Mouse (Mus musculus): ENCODE data around the gene Gramd1a. TPM values are rescaled to one million over a fixed set of nuclear protein-coding genes. Genes with fewer than 3 reads are reported as not detected.

Gene Gramd1a
- total RNA-seq, 2 experiments from 2014 or later: 131 to 138 TPM

DNA sequence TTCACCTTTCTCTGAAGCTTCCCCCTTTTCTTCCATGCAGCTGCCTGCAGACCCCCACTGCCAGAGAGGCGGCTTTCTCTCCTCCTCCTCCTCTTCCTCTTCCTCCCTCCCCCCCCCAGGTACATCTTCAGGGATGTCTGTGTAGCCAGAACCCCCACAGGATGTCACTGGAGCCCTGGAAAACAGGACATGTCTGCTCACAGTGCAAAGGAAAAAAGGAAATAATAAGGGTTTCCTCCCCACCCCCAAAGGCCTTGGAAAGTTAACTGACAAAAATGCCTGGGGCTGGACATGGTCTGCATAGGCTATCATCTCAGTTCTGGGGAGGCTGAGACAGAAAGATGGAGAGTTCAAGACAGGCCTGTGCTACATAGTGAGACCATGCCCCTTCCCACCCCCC lies 74.6 kb downstream of the Gramd1a start:
- intact Hi-C loops (cut with DNase I): no loop called here
- no peak for DNase-seq (ENCODE audit: extremely low spot score in 1 of 2, low spot score in 2 of 2)

DNA sequence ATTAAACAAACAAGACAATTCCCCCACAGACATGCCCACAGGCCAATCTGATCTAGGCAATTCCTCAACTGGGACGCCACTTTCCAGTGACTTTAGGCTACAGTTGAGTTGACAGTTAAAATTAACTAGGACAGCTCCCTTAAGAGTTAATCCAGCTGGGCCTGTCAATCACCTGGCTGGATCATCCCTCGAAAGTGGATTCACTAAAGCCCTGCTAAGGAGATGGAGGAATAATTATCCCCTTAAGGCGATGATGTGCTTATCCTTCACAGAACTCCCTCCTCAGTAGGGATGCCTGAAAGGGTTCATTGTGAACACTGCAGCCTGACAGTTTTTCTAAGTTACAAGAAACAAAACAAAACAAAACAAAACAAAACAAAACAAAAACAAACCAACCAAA lies 75.1 kb downstream of the Gramd1a start:
- DNase-seq (ENCODE audit: extremely low spot score in 1 of 2, low spot score in 2 of 2): no peak
- intact Hi-C loops (cut with DNase I): no loop called here

Other genes starting within 250 kb of the Gramd1a start
- 10 to 100 TPM; 27.0 to 60.7 TPM for gene Mag, start 241.0 kb downstream of the Gramd1a start, total RNA-seq (2021)
- not detected for gene Hamp2, start 231.2 kb downstream of the Gramd1a start, total RNA-seq (2021)
- not detected for gene Hamp, start 211.9 kb downstream of the Gramd1a start, total RNA-seq (2021)
- gene Usf2, start 199.1 kb downstream of the Gramd1a start, total RNA-seq (2021): 100 to 1,000 TPM; 112 to 115 TPM
- 10 to 100 TPM; 10.2 to 12.6 TPM for gene Lsr, start 182.4 kb downstream of the Gramd1a start, total RNA-seq (2021)
- under 1 TPM; 0.18 to 0.21 TPM for gene Fam187b, start 182.1 kb downstream of the Gramd1a start, total RNA-seq (2021)
- gene Fxyd5, start 113.4 kb downstream of the Gramd1a start, total RNA-seq (2021): 10 to 100 TPM; 37.2 to 37.5 TPM
- gene Fxyd7, start 104.4 kb downstream of the Gramd1a start, total RNA-seq (2021): 100 to 1,000 TPM; 371 to 375 TPM
- 10 to 100 TPM; 34.1 to 35.5 TPM for gene Fxyd1, start 98.7 kb downstream of the Gramd1a start, total RNA-seq (2021)
- 1 to 10 TPM; 9.0 to 9.2 TPM for gene Lgi4, start 96.6 kb downstream of the Gramd1a start, total RNA-seq (2021)
- gene Fxyd3, start 79.2 kb downstream of the Gramd1a start, total RNA-seq (2021): not detected
- gene Hpn, start 40.6 kb downstream of the Gramd1a start, total RNA-seq (2021): 1 to 10 TPM; 1.2 to 1.9 TPM
- gene Scn1b, start 28.9 kb downstream of the Gramd1a start, total RNA-seq (2021): 100 to 1,000 TPM; 176 to 205 TPM
- gene Scgb2b2, start 134.6 kb upstream of the Gramd1a start, total RNA-seq (2021): not detected
- gene Scgb1b2, start 135.9 kb upstream of the Gramd1a start, total RNA-seq (2021): not detected
- not detected for gene Scgb2b3, start 206.2 kb upstream of the Gramd1a start, total RNA-seq (2021)
- not detected for gene Scgb1b3, start 219.7 kb upstream of the Gramd1a start, total RNA-seq (2021)